ENCODE assay signal across 22 mouse cellular contexts in the genomic region with DNA sequence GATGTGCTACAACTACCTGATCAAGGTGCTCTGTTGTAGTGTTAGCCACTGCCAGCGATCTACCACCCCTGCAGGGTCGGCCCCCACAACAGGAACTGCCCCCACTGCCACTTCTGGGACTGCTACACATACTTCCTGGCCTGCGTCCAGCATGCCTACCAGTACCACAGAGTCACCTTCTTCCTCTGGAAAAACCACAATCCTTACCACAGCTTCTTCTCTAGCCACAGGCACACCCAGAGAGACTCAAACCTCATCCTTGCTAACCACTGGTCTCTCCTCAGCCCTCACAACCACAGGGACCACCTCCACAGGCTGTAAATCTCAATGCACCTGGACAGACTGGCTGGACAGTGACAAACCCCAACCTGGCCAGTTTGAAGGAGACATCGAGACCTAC. TPM values are rescaled to one million over a fixed set of nuclear protein-coding genes. Genes with fewer than 3 reads are reported as not detected.
"Had no signal": no experiment of that assay in that cellular context is flagged by ENCODE, and none has a peak within 500 bp of the region (broad histone marks: within the 10 kb centered on the region; RNA-seq: fewer than 3 reads in every experiment).

No protein-coding gene starts in this region.

- H3K4me1 ChIP-seq: lung, embryonic 15.5 days; midbrain, embryonic 13.5 days; midbrain, embryonic 15.5 days; neural tube, embryonic 12.5 days had no signal

- H3K4me3 ChIP-seq: lung, embryonic 15.5 days; megakaryocyte, embryonic 14.5 days; midbrain, embryonic 13.5 days; midbrain, embryonic 15.5 days; neural tube, embryonic 12.5 days had no signal

- H3K9ac ChIP-seq: liver, postnatal 0 days; lung, embryonic 15.5 days; midbrain, embryonic 13.5 days; midbrain, embryonic 15.5 days; neural tube, embryonic 12.5 days had no signal

- H3K4me2 ChIP-seq: lung, embryonic 15.5 days; midbrain, embryonic 11.5 days; midbrain, embryonic 13.5 days; midbrain, embryonic 15.5 days; neural tube, embryonic 12.5 days had no signal

- H3K9me3 ChIP-seq: lung, embryonic 15.5 days; midbrain, embryonic 13.5 days; midbrain, embryonic 15.5 days; neural tube, embryonic 12.5 days had no signal

- H3K36me3 ChIP-seq: lung, embryonic 15.5 days; midbrain, embryonic 13.5 days; midbrain, embryonic 15.5 days; neural tube, embryonic 12.5 days had no signal

- ATAC-seq: liver, postnatal 0 days; lung, postnatal 0 days; midbrain, embryonic 13.5 days; midbrain, embryonic 15.5 days had no signal

- H3K27ac ChIP-seq: lung, embryonic 15.5 days; macrophage; midbrain, embryonic 13.5 days; midbrain, embryonic 15.5 days; neural tube, embryonic 12.5 days had no signal

- DNase-seq: liver, postnatal 0 days; lung, adult 2 months; lung, postnatal 14 days; lung, postnatal 36 days; right cerebral cortex, postnatal 25 days; right cerebral cortex, postnatal 4 days; spleen, adult 18-20 months; thymus, adult 2 months; thymus, postnatal 25 days; thymus, postnatal 4 days had no signal

- H3K27me3 ChIP-seq: lung, embryonic 15.5 days; midbrain, embryonic 13.5 days; midbrain, embryonic 15.5 days; neural tube, embryonic 12.5 days had no signal

RNA-seq across cellular contexts. Expression of a gene that starts 22.2 kb away (rescaled TPM):
- total RNA-seq: monocyte, adult 5-6 weeks; neutrophil, adult 5-6 weeks had no signal
- polyA plus RNA-seq: liver, postnatal 0 days; macrophage; small intestine, adult 2 months; urinary bladder, adult 2 months had no signal
